Mouse (Mus musculus) embryonic facial prominence, embryonic 13.5 days (tissue): ENCODE data around the gene Nol10. TPM values are rescaled to one million over a fixed set of nuclear protein-coding genes. Genes with fewer than 3 reads are reported as not detected.

Experiments
- ATAC-seq: fragments of 200-750 bp; cut with Nextera tagmentation; 2 replicates; pipeline ENCODE4 v1.8.0; 2017; ENCODE audit warnings: low read depth; ENCODE audit not compliant: insufficient number of reproducible peaks, insufficient read depth, low FRiP score, low TSS enrichment
- H3K27ac ChIP-seq: fragments of 300-500 bp; sonication (generic); 2 replicates; pipeline ENCODE4 v1.5.1; 2015; ENCODE audit warnings: moderate library complexity, mild to moderate bottlenecking, inconsistent platforms
- H3K27me3 ChIP-seq: fragments of 300-500 bp; sonication (generic); 2 replicates; pipeline ENCODE4 v1.6.1; 2015; ENCODE audit warnings: mild to moderate bottlenecking, inconsistent platforms
- H3K36me3 ChIP-seq: fragments of 300-500 bp; sonication (generic); 2 replicates; pipeline ENCODE4 v1.6.1; 2015; ENCODE audit warnings: mild to moderate bottlenecking, inconsistent platforms
- H3K4me1 ChIP-seq: fragments of 300-500 bp; sonication (generic); 2 replicates; pipeline ENCODE4 v1.6.1; 2015; ENCODE audit warnings: inconsistent platforms
- H3K4me2 ChIP-seq: fragments of 300-500 bp; sonication (generic); 2 replicates; pipeline ENCODE4 v1.6.1; 2015; ENCODE audit warnings: moderate library complexity, mild to moderate bottlenecking, inconsistent platforms
- H3K4me3 ChIP-seq: fragments of 300-500 bp; sonication (generic); 2 replicates; pipeline ENCODE4 v1.5.1; 2015; ENCODE audit warnings: mild to moderate bottlenecking, inconsistent platforms
- H3K9ac ChIP-seq: fragments of 300-500 bp; sonication (generic); 2 replicates; pipeline ENCODE4 v1.6.1; 2015; ENCODE audit warnings: mild to moderate bottlenecking, inconsistent platforms
- H3K9me3 ChIP-seq: fragments of 300-500 bp; sonication (generic); 2 replicates; pipeline ENCODE4 v1.6.1; 2016; ENCODE audit warnings: inconsistent platforms
- WGBS: fragments of 180-500 bp; shearing (Covaris S2); methylation state at CpG from one replicate; pipeline ENCODE4 v1.1.7; 2015; ENCODE audit warnings: mixed read lengths; 5-methylcytosine and 5-hydroxymethylcytosine counted together
- polyA plus RNA-seq: library from polyadenylated mRNA; unstranded; fragments of >200 nt; fragmentation: Nextera tagmentation; extraction: Ambion mirVana; gene quantifications from 2 replicates; pipeline ENCODE4 v1.2.1, GENCODE M21; 2015

The Nol10 gene
- polyA plus RNA-seq, 1 experiment from 2014 or later: 28.7 TPM

GRCm38 (mm10) chr12:17388136-17388437, 39.8 kb downstream of the Nol10 start:
- Histone ChIP-seq H3K27me3 (no peaks in the 10 kb centered on the region), H3K9me3 (no peaks in the 10 kb centered on the region), H3K4me2 (no peak overlapping the region), H3K9ac (no peak overlapping the region), H3K36me3 (peaks cover 18% of the 10 kb centered on the region; the same call in 1 of the 2 replicates), H3K4me3 (no peak overlapping the region), H3K27ac (no peak overlapping the region), H3K4me1 (peaks cover 9% of the 10 kb centered on the region)
- ATAC-seq: no peak
- 91% methylated on average over 1 of the region's 1 CpGs for WGBS

GRCm38 (mm10) chr12:17390036-17390435, 41.8 kb downstream of the Nol10 start:
- H3K4me3 ChIP-seq: no peak overlapping the region
- H3K4me2 ChIP-seq: no peak overlapping the region
- H3K27me3 ChIP-seq: no peaks in the 10 kb centered on the region
- peaks cover 9% of the 10 kb centered on the region for H3K4me1 ChIP-seq
- no peaks in the 10 kb centered on the region for H3K9me3 ChIP-seq
- H3K36me3 ChIP-seq: peaks cover 18% of the 10 kb centered on the region; the same call in 1 of the 2 replicates
- no peak overlapping the region for H3K9ac ChIP-seq
- no peak overlapping the region for H3K27ac ChIP-seq
- no peak for ATAC-seq

DNA sequence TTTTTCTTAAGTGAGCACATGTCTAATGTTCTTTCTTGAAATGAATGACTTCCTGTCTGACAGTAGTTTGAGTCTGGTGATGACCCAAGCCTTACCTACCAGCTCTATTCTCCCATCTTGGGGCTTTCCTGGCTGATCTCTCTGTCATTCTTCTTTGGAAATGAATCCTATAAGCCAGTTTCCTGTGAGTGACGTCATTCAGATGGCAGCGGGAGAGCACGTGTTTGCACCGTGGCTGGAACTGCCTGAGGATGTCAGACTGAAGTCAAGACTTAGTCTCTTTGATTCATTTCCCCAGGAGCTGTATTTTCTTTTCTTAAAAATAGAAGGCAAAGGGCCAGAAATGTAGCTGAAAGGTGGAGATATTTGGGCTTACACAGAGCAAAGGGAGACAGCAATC, 42.3 kb downstream of the Nol10 start:
- Histone ChIP-seq H3K4me1 (peaks cover 9% of the 10 kb centered on the region), H3K9me3 (no peaks in the 10 kb centered on the region), H3K27me3 (no peaks in the 10 kb centered on the region), H3K36me3 (peaks cover 23% of the 10 kb centered on the region), H3K4me2 (no peak overlapping the region), H3K9ac (no peak overlapping the region), H3K4me3 (no peak overlapping the region), H3K27ac (no peak overlapping the region)
- ATAC-seq: no peak
- WGBS: 42% methylated on average over 4 of the region's 4 CpGs

GRCm38 (mm10) chr12:17393148-17393547, 44.9 kb downstream of the Nol10 start:
- H3K27me3 ChIP-seq: no peaks in the 10 kb centered on the region
- no peaks in the 10 kb centered on the region for H3K9me3 ChIP-seq
- 76% methylated on average over 13 of the region's 13 CpGs for WGBS
- H3K27ac ChIP-seq: no peak overlapping the region
- H3K4me1 ChIP-seq: peaks cover 4% of the 10 kb centered on the region
- no peak for ATAC-seq
- H3K9ac ChIP-seq: no peak overlapping the region
- no peak overlapping the region for H3K4me2 ChIP-seq
- H3K36me3 ChIP-seq: peaks cover 21% of the 10 kb centered on the region
- no peak overlapping the region for H3K4me3 ChIP-seq

- Histone ChIP-seq H3K4me2 (no peak overlapping the region), H3K9me3 (no peaks in the 10 kb centered on the region), H3K36me3 (peaks cover 29% of the 10 kb centered on the region), H3K9ac (no peak overlapping the region), H3K27ac (no peak overlapping the region), H3K4me1 (no peaks in the 10 kb centered on the region; the same call in 1 of the 2 replicates), H3K4me3 (no peak overlapping the region), H3K27me3 (no peaks in the 10 kb centered on the region)
- WGBS: 74% methylated on average over 2 of the region's 2 CpGs
- no peak for ATAC-seq
Measured at GRCm38 (mm10) chr12:17397150-17397549, 48.9 kb downstream of the Nol10 start.

GRCm38 (mm10) chr12:17401419-17401818, 53.2 kb downstream of the Nol10 start:
- 89% methylated on average over 1 of the region's 1 CpGs for WGBS
- ATAC-seq: no peak
- no peak overlapping the region for H3K4me2 ChIP-seq

DNA sequence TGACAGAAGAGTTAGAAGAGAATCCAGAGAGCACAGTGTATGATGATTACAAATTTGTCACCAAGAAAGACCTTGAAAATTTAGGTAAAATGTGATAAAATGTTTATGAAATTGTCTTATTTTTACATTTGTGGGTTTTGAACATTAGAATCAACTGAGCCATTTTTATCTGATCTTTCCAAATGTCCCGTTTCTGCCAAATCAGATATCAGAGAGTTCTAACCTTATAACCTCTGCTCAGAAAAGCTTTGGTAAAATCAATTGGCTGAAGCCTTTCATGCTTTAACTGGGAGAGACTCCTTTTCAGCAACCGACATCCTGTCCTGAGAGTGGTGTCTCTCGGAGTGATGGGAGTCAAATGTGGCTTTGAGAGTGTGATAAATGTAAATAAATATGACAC, 53.9 kb downstream of the Nol10 start:
- no peak for ATAC-seq
- no peak overlapping the region for H3K4me3 ChIP-seq
- WGBS: 79% methylated on average over 3 of the region's 3 CpGs
- no peak overlapping the region for H3K9ac ChIP-seq
- no peaks in the 10 kb centered on the region for H3K9me3 ChIP-seq
- H3K27me3 ChIP-seq: no peaks in the 10 kb centered on the region
- H3K4me2 ChIP-seq: no peak overlapping the region
- H3K36me3 ChIP-seq: peaks cover 44% of the 10 kb centered on the region
- no peaks in the 10 kb centered on the region for H3K4me1 ChIP-seq
- H3K27ac ChIP-seq: no peak overlapping the region

More at GRCm38 (mm10) chr12:17401419-17401818, 53.2 kb downstream of the Nol10 start:
- Histone ChIP-seq H3K9me3 (no peaks in the 10 kb centered on the region), H3K36me3 (peaks cover 37% of the 10 kb centered on the region), H3K27me3 (no peaks in the 10 kb centered on the region), H3K4me1 (no peaks in the 10 kb centered on the region), H3K27ac (no peak overlapping the region), H3K4me3 (no peak overlapping the region), H3K9ac (no peak overlapping the region)

- no peak for ATAC-seq
Measured at GRCm38 (mm10) chr12:17403998-17404397, 55.7 kb downstream of the Nol10 start.

GRCm38 (mm10) chr12:17406825-17407224, 58.6 kb downstream of the Nol10 start:
- no peak overlapping the region for H3K9ac ChIP-seq
- peaks cover 61% of the 10 kb centered on the region for H3K36me3 ChIP-seq
- no peaks in the 10 kb centered on the region for H3K4me1 ChIP-seq
- no peak overlapping the region for H3K27ac ChIP-seq
- H3K4me2 ChIP-seq: no peak overlapping the region
- H3K4me3 ChIP-seq: no peak overlapping the region
- no peaks in the 10 kb centered on the region for H3K27me3 ChIP-seq
- WGBS: 95% methylated on average over 4 of the region's 4 CpGs
- ATAC-seq: no peak
- no peaks in the 10 kb centered on the region for H3K9me3 ChIP-seq

More at GRCm38 (mm10) chr12:17403998-17404397, 55.7 kb downstream of the Nol10 start:
- H3K36me3 ChIP-seq: peaks cover 62% of the 10 kb centered on the region
- H3K9me3 ChIP-seq: no peaks in the 10 kb centered on the region
- H3K4me1 ChIP-seq: no peaks in the 10 kb centered on the region
- H3K4me3 ChIP-seq: no peak overlapping the region
- no peak overlapping the region for H3K27ac ChIP-seq
- H3K4me2 ChIP-seq: no peak overlapping the region
- no peak overlapping the region for H3K9ac ChIP-seq
- WGBS: 95% methylated on average over 4 of the region's 4 CpGs
- H3K27me3 ChIP-seq: no peaks in the 10 kb centered on the region

GRCm38 (mm10) chr12:17408312-17408711, 60.1 kb downstream of the Nol10 start:
- Histone ChIP-seq H3K27me3 (no peaks in the 10 kb centered on the region), H3K4me3 (no peak overlapping the region), H3K9me3 (no peaks in the 10 kb centered on the region), H3K4me1 (no peaks in the 10 kb centered on the region), H3K27ac (no peak overlapping the region), H3K36me3 (peaks cover 56% of the 10 kb centered on the region), H3K9ac (no peak overlapping the region), H3K4me2 (no peak overlapping the region)
- no peak for ATAC-seq
- 85% methylated on average over 7 of the region's 7 CpGs for WGBS

- no peak overlapping the region for H3K4me3 ChIP-seq
Measured at GRCm38 (mm10) chr12:17411242-17411641, 63.0 kb downstream of the Nol10 start.

DNA sequence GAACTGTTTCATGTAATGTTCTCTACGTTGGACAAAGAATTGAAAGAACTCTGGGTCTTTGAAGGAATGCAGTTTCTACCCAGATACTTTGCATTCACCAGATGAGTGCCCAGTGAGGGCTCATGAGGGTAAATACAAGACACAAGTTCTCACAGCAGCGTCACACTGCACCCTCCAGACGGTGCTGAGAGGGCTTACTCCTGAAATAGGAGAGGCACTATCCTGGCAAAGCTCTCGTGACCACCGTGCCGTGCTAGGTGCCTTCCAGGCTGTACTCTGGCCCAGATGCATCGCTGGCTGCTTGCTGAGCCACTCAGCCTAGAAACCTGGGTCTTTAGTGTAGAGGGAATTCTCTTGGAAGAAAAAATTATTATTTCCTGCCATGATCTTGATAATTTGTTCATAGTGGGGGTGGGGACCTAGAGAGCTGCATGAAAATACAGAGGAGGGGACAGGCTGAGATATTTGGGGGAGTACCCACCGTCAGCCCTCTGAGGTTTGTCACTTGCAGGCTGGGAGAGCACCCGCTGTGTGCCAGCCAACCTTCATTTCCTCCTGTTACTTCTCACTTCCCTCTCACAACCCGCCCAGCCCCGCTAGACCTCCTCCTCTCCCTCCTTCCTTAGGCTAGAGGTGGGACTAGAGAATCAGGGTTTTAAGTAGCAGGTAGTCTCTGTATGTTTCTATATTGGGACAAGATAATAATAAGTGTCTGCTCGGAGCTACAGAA, 63.7 kb downstream of the Nol10 start:
- no peak overlapping the region for H3K4me3 ChIP-seq
- H3K27ac ChIP-seq: no peak overlapping the region
- no peak overlapping the region for H3K4me2 ChIP-seq
- H3K9me3 ChIP-seq: no peaks in the 10 kb centered on the region
- H3K27me3 ChIP-seq: no peaks in the 10 kb centered on the region
- H3K36me3 ChIP-seq: peaks cover 48% of the 10 kb centered on the region
- no peaks in the 10 kb centered on the region for H3K4me1 ChIP-seq
- 76% methylated on average over 12 of the region's 12 CpGs for WGBS
- no peak for ATAC-seq
- H3K9ac ChIP-seq: no peak overlapping the region

More at GRCm38 (mm10) chr12:17411242-17411641, 63.0 kb downstream of the Nol10 start:
- H3K27me3 ChIP-seq: no peaks in the 10 kb centered on the region
- no peak overlapping the region for H3K9ac ChIP-seq
- WGBS: 93% methylated on average over 2 of the region's 2 CpGs
- H3K27ac ChIP-seq: no peak overlapping the region
- no peak overlapping the region for H3K4me2 ChIP-seq
- H3K36me3 ChIP-seq: peaks cover 45% of the 10 kb centered on the region
- no peak for ATAC-seq
- no peaks in the 10 kb centered on the region for H3K4me1 ChIP-seq
- H3K9me3 ChIP-seq: no peaks in the 10 kb centered on the region
